Mouse (Mus musculus): ENCODE results near the gene Mfsd11. TPM values are rescaled to one million over a fixed set of nuclear protein-coding genes. Genes with fewer than 3 reads are reported as not detected.
"Not testable (repeated sequence)": the region's sequence is repeated elsewhere in the genome, so short reads cannot be mapped to it uniquely, and the experiment has no call there.

The Mfsd11 gene
- total RNA-seq, 2 experiments from 2014 or later = 30.7 to 33.7 TPM

DNA sequence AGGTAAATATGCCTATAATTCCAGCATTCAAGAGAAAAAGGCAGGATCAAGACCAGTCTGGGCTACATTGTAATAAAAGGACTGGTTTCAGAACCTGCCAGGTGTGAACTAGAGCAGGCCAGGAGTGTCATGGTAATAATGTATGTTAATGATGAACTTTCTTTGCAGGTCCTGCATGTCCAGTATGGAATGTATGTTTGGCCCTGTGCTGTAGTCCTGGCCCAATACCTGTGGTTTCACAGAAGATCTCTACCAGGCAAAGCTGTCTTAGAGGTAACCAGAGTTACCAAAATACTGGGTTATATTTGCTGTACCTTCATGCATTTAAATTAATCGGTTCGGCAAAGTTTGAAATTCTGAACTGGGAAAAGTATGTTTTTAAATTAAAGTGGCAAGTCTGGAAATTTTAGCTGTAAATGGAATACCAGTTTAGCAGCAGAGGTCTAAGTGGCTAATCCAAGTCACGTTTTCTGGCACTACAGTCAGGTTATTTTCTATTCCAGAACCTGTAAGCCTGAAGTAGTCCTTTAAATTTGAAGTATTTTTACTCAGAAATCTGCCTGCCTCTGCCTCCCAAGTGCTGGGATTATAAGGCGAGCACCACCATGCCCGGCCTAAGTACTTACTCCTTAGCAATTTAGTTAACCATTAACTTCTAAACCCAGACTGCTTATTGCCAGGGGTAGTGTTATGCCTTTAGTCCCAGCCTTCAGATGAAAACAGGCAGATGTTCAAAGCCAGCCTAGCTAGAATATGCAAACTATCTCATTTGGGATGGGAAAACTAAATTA is 4.0 kb upstream of the Mfsd11 start:
- DNase-seq = no peak

DNA sequence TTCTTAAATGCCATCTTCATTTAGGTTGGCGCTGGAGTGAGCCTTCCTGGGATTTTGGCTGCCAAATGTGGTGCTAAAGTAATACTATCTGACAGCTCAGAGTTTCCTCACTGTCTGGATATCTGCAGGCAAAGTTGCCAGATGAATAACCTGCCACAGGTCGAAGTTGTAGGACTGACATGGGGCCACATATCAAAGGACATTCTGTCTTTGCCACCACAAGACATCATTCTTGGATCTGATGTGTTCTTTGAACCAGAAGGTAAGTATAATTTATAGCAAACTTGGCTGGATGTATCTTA is 3.4 kb upstream of the Mfsd11 start:
- DNase-seq = not testable (repeated sequence)

DNA sequence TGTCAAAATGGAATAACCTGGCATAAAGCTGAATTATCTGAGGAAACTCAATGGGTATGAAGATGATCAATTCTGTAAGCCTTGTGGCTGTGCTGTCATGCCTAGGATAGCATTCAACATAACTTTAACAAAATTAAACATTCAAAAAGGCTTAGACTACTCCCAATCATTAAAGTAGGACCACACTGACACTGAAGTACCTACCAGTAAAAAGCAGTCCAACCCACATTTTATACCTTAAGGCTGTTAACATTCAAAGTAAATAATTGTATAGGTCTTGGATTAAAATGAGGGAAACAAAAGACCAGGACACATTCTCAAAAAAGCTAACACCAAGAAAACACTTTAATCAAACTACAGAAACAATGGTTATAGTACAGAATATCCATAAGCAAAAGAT is 2.7 kb upstream of the Mfsd11 start:
- DNase-seq = no peak

GRCm38 (mm10) chr11:116850085-116850484 is 2.2 kb upstream of the Mfsd11 start:
- no peak for DNase-seq

DNA sequence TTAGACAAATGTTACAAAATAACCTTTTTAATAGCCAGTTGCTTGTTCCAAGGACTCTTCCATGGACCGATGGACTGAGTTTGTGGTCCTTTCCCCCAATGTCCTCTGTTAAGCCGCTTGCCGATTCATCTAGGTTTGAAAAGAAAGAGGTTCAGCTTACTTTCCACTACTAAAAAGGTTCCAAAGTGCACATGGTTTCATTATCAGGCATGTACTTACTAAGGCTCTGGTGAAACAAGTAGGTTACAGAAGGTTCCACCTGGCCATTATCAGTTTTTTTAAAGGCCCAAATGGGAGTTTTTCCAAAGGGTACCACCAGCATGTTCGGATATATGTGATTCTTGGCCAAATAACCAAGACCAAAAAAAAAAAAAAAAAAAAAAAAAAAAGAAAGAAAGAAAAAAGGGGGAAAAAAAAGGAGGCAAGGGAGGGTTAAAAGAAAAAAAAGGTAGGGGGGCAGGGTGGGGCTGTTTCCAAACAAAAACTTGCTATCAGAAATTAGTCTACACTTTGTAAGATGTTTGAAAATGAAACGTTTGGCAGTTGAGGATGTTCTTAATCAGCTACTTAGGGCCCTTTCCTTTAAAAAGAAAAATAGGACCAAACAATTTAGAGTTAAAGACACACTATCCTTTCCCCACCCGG is 1.3 kb upstream of the Mfsd11 start:
- no peak for DNase-seq

GRCm38 (mm10) chr11:116851576-116852290 is 507 bp upstream of the Mfsd11 start:
- DNase-seq = no peak

- peak; percentile 98 for DNase-seq
Observed at GRCm38 (mm10) chr11:116852891-116853511, 761 bp downstream of the Mfsd11 start, which contains the start of gene Srsf2. Gene Srsf2 (minus strand): TSS chr11:116853094.

- DNase-seq = peak; percentile 98 to 99
Observed at GRCm38 (mm10) chr11:116853512-116853928, 1.3 kb downstream of the Mfsd11 start.

GRCm38 (mm10) chr11:116854279-116854678 is 2.0 kb downstream of the Mfsd11 start:
- DNase-seq = no peak

- DNase-seq = no peak
Observed at GRCm38 (mm10) chr11:116857183-116857850, 5.1 kb downstream of the Mfsd11 start.

GRCm38 (mm10) chr11:116864444-116864843 is 12.2 kb downstream of the Mfsd11 start:
- peak; percentile 53 to 66 for DNase-seq

DNA sequence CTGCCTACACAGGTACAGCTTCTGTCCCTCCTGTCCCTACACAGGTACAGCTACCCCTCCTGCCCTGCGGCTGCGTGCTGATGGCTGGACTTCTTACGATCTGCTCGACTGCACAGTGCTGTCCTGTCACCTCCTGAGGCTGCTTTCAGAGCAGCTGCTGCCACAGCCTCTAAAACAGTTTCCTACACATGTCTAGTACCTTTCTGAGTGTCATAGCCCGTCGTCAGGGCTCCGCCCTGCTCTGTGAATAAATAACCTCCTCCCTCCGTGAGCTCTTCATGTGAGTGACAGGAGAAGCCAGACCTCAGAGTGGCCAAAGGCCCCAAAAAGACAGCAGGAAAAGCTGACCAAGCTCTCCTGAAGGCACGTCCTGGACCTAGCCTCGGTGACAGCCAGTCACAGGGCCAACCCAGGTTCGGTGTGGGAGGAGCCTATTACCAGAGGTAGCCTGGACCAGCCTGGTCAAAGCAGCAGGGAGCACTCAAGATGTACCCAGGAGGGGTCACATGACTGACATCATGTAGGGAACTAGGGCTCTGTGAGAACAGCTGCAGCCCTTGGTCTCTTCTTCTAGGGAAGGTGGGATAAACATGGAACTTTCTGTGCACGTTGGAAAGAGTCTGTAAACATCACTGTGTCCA is 13.8 kb downstream of the Mfsd11 start:
- DNase-seq = no peak

GRCm38 (mm10) chr11:116868129-116868528 is 15.9 kb downstream of the Mfsd11 start:
- peak; percentile 84 to 91 for DNase-seq

GRCm38 (mm10) chr11:116869223-116869622 is 17.0 kb downstream of the Mfsd11 start:
- DNase-seq = no peak

GRCm38 (mm10) chr11:116869641-116870040 is 17.4 kb downstream of the Mfsd11 start:
- no peak for DNase-seq

GRCm38 (mm10) chr11:116871538-116871937 is 19.3 kb downstream of the Mfsd11 start:
- DNase-seq = no peak

- no peak for DNase-seq
Observed at GRCm38 (mm10) chr11:116873987-116874386, 21.7 kb downstream of the Mfsd11 start.

DNA sequence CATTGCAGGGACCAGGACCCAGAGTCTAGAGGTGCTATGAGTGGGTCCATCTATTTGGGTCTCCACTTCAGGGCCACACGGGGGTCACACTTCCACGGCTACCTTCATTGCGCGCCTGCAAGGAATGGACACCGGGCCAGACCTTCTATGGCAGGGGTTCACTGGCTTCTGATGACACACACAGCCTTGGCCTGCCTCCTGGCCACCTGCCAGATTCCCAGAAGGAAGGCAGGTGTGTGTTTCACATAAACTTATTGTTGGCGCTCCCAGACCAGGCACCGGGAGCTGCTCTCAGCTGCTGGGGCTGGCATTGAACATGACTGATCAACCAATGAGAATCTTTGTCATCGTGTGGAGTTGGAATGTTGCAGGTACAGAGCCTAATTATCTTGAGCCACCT is 26.2 kb downstream of the Mfsd11 start:
- no peak for DNase-seq

GRCm38 (mm10) chr11:116880839-116881238 is 28.6 kb downstream of the Mfsd11 start:
- no peak for DNase-seq

DNA sequence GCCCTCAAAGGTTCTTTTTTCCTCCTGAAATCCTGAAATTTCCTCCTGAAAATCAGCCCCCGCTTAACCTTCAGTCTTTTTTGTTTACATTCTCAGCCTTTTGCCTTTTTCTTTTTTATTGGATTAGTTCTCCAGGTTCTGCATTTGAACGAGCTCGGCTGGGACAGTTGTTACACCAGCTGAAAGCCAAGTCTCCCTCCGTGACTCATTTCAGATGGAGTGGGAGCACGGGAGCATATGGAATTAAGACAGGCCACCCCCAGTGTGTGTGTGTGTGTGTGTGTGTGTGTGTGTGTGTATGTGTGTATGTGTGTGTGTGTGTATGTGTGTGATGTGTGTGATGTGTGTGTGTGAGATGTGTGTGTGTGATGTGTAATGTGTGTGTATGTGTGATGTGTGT is 29.2 kb downstream of the Mfsd11 start:
- no peak for DNase-seq

DNA sequence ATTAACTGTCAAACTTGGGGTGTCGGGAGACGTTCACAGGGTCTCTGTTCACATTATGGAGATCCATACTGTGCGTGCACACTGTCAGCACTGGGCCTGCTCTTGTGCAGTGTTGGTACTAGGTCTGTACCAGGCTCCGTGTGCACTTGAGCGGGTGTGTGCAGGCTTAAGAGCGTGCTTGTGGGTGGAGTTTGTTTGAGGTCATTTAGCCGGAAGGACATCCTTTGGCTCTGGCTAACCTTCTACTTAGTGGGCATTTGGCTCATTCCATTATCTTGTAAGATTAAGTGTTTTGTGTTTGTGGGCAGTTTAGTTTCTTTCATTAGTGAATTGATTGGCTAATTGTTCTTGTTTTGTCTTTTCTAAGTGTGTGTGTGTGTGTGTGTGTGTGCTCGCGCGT is 30.2 kb downstream of the Mfsd11 start:
- DNase-seq = no peak

DNA sequence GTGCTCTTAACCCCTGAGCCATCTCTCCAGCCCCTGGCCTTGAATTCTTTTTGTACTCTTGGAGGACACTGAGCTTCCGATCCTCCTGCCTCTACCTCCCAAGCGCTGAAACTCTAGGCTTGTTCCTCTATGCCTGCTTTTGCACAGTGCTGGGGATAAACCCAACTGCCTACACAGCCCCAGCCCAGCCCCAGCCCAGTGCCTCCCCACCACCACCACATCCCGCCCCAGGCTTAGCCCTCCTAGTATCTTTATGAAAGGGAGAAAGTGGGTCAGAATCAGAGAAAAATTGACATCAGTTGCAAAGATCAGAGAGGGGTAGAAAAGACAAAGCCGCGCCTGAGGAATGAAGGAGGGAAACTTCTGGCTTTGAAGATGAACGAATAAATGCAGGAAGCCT is 31.8 kb downstream of the Mfsd11 start:
- no peak for DNase-seq

All from heart, adult 18-20 months (tissue).